Mouse (Mus musculus) gastrocnemius, postnatal 25 days (tissue): ENCODE measurements around the gene Glt28d2. TPM values are rescaled to one million over a fixed set of nuclear protein-coding genes. Genes with fewer than 3 reads are reported as not detected.

Experiments
- DNase-seq: peaks from one replicate; pipeline ENCODE4 v3.0.0; 2022
- total RNA-seq, 2 experiments: library from RNA; stranded (reverse); gene quantifications; 1 replicate in 1 of 2; 2 replicates in 1 of 2; pipeline ENCODE4 v1.2.3; 2021

The Glt28d2 gene
- total RNA-seq, 2 experiments from 2014 or later = 5.5 to 6.7 TPM

DNA sequence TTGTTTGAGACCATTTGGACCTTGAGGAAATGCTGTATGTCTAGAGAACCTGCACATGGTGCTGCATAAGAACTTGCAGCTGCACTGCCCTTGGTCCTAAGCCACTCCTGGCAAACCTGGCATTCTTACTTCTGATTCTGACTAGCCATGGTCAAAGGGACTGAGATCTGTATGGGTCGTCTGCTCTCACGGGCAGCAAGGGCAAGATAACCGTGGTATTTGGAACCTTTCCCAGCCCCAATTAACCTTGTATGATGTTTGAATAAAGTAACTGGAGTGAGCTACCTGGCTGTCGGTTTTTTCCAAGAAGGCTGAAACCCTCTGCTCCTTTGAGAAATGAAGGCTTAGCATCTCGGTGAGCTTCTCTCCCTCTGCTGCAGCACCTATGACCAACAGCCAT, 8.4 kb downstream of the Glt28d2 start:
- DNase-seq = no peak

DNA sequence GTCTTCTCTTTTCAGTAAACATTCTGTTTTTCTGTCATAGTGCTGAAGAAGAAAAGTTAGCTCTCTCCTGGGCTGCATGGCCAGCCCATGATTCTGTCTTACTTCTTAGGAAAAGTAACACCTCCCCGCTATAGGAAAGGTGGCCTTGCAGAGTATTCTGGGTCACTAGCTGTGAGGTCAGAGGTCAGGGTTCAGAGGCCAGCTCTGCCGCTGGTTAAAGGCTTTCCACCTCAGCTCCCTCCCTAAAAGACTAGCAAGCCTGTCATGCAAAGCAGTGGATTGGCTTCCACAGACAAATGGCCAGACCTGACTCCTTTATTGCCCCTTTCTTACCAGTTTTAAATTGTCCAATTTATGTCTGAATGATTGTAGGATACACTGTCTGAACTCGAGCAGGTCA, 23.3 kb downstream of the Glt28d2 start:
- no peak for DNase-seq

DNA sequence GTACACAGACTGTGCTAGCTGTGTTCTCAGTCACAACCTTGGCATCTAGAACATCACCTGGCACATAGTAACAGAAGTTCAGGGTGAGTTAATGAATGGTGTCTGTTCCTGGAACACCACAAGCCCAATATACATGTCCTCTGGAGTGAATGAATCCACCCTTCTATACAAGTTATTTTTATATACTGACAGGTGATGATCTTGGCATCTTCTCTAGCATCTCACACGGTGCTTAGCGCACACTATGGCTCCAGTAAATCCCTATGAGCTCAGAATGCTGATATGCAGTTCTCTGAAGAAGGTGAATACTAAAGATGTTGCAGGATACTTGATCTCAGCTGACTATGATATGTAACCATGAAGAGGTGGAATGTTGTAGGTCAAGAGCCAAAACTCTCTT, 24.4 kb downstream of the Glt28d2 start:
- DNase-seq = no peak

DNA sequence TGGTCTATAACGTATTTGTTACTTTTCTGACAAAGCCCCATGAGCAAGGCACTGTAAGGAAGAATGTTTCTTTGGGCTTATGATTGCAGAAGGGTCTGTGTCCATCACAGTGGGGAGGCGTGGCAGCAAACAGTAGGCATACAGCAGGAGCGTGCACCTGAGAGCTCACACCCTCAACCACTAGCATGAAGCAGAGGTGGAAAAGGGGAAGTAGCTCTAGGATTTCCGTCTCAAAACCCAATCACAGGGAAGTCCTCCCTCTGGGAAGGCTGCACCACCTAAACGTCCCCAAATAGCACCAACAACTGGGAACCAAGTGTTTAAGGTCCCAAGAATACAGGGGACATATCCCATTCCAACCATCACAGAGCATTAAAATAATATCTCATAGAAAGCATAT, 26.3 kb downstream of the Glt28d2 start:
- no peak for DNase-seq

DNA sequence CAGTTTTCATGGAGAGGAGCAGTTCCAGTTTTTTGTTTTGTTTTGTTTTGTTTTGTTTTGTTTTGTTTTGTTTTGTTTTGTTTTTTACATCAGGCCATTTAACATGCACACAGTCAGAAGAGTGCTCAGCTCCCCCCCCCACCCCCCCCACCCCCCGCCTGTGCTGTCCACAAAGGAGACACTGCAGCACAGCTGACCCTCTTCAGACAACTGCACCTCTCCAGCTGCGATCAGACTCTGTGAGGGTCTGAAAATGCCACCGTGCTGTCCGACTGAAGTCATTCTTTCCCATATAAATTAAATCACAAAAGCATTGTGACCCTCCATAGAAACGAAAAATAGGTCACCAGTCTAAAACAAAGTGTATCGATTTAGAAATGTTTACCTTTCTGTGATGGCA, 28.0 kb downstream of the Glt28d2 start:
- DNase-seq = no peak

DNA sequence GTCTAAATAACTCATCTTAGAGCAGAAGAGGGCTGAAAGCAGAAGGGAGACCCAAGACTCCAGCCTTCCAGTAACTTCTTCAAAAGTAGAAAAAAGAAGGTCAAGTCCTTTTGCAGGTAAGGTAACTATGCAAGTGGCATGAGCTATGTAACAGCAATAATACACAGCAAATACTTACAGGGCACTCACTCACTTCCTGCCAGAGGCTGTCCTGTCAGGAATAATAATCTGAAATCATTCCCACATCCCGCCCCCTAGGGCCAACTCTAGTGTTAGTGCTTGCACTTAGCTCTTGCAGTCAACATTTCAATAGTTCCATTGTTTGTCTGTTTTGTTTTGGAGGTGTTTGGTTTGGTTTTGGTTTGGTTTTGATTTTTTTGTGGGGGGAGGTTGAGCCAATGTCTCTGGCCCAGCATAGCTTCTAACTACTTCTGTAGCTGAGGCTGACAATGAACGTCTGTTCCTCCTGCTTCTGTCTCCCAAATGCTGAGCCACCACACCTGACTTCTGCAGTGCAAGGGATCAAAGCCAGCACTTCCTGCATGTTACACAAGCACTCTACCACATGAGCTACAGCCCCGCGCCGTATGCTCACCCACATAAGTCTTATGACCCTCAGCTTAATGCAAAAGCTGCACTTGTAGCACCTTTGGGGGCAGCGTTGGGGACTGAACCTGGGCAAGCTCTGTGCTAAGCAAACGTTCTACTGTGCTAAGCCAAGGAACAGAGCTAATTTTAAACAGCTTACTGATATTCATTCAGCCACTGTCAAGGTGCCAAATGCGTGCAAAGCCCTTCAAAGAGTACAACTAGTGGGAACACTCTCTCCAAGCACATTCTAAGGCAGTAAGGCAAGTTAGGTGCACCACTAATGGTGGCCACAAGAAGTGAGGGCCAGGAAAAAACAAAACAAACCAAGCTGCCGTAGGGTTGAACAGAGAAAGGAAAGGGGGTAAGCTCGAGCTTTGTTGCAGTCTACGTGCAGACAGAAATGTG, 28.9 kb downstream of the Glt28d2 start:
- DNase-seq = peak; percentile 63

DNA sequence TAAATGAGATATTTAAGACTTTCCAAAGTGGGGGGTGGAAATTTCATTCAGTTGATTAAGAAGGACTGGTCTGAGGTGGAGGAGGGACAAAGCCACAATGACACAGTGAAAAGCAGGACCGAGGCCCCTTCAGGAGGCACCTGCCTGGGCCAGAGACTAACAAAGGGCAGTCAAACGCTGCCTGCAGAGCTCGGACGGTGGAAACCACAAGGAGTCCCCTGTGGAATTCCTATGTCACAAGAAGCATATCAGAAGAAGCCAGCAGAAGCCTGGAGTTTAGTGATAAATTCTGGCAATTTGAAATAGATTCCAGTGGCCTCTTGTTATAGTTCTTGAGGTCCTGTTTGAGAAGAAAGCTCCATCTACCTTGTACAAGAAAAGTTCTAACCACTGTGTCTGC, 30.2 kb downstream of the Glt28d2 start:
- DNase-seq = no peak

DNA sequence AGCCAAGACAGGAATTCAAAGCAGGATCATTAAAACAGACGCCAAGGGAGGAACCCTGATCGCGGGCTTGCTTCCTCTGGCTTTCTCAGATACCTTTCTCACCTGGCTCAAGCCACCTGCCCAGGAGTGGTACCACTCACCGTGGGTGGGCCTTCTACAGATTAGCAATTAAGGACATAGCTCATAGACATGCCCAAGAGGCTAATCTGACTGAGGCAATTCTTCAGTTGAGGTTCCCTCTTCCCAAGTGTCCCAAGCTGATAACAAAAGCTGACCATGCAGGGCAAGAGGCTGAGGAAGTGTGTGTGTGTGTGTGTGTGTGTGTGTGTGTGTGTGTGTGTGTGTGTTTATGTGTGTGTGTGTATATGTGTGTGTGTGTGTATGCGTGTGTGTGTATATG, 31.4 kb downstream of the Glt28d2 start:
- DNase-seq = no peak

DNA sequence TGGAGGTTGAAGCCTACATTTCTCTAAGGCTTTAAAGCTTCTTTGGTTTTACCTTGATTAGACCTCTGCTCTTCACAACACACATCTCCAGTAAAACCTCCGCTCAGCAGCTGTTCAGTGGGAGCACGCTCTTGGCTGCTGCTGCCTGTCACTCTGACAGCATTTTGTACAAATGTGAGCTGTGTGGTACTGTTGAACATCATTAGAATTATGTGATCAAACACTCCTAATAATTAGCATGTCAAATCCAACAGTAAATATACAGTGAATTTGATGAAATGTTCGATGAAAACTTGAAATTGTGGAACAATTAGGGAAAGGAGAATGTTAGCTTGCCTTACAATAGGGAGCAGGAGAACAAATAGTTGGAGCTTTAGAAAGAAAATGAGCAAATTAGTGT, 32.3 kb downstream of the Glt28d2 start:
- no peak for DNase-seq

DNA sequence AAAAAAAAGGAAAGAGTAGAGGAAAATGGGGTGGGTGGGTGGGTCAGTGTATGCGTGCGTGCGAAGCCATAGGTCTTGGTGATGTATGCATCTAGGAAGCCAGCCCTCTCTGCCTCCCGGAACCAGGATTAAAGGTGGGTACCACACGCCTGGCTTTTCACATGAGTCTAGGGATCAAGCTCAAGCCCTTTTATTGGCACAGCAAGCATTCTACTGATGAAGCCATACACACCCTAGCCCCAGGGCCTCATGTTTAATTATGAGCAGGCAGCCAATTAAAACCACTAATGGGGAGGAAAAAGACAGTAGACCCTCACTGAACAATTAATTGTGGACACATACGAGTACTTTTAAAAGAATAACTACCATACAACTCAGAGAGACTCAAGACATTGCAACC, 33.2 kb downstream of the Glt28d2 start:
- DNase-seq = no peak

DNA sequence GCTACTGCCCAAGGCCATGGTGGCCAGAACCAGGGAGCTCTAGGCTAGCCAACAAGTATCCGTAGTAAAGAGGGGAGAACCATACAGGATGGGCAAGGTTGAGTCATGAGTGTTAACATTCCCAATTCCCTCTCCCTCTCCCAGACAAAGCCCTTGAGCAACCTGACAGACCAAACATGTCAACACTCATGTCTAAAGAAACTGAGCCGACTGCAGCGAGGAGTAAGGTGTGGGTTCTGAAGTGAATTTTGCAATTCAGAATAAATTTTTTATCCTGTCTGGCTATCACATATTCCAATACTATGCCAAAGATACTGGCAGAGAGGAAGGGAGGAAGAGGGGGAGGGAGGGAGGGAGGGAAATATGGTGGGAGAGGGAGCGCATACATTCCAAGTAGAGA, 33.6 kb downstream of the Glt28d2 start:
- DNase-seq = no peak

DNA sequence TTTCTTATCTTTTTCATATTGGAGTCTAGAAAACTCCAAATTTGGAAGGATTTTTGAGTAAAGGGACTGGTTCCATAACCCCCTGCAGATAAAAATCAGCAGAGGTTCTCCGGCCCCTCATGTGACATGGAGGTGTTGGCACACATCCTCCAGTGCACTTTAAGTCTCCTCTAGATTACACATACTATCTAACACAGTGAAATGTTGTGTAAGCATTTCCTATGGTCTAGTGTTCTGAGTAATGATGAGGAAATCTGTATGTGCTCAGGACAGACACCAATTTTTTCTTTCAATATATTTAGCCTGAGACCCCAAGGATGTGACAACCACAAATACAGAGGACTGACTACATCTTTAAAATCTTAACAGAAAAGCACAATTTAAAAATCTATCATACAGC, 37.2 kb downstream of the Glt28d2 start:
- DNase-seq = no peak

DNA sequence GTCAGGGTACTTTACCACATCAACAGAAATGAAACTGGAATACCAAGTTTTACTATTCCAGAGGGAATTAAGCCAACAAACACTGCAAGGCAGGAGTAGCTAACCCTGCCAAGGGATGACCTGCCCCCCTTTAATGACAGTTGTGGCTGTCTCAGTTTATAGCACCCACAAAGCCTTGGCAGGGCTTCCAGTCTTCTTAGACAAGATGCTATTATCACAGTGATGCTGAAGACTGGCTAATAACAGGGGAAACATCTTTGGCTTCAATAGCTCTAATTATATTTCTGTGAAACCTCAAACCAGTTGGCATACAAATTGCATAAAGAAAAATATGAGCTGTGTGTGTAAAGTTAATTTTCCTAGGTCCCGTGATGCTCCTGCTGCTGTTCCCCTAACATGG, 41.0 kb downstream of the Glt28d2 start:
- DNase-seq = no peak

DNA sequence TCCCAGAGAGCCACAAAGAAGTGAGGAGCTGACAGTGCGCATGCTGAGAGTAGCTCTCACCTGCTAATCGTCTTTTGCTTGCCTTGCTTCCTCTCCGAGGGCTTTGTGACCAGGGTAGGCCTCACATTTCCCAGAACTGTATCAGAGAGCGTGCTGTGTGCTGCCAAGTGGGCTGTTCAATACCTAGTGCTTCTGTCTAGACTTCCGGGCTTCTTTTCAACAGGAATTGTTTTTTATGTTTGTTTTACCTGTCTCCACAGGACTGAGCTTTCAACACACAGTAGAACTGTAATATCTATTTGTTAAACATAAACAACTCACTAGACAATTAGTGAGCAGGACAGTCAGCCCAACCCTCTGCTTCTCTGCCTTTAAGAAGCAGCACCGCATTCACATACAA, 42.0 kb downstream of the Glt28d2 start:
- no peak for DNase-seq

DNA sequence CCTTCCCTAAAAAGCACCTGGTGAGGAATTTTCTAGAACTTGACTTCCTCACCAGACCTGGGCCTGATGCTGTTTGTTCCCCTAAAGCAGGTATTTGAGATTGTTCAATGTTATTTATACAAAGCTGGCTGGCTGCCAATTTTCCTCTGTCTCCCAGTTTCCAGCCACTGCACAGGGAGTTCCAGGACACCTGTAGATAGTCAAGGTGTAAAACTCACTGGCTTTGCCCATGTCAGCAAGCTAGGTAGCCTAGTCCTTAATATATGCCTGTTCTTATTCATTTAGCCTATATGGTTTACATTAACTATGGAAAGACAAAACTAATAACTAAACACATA, 44.5 kb downstream of the Glt28d2 start:
- DNase-seq = no peak

DNA sequence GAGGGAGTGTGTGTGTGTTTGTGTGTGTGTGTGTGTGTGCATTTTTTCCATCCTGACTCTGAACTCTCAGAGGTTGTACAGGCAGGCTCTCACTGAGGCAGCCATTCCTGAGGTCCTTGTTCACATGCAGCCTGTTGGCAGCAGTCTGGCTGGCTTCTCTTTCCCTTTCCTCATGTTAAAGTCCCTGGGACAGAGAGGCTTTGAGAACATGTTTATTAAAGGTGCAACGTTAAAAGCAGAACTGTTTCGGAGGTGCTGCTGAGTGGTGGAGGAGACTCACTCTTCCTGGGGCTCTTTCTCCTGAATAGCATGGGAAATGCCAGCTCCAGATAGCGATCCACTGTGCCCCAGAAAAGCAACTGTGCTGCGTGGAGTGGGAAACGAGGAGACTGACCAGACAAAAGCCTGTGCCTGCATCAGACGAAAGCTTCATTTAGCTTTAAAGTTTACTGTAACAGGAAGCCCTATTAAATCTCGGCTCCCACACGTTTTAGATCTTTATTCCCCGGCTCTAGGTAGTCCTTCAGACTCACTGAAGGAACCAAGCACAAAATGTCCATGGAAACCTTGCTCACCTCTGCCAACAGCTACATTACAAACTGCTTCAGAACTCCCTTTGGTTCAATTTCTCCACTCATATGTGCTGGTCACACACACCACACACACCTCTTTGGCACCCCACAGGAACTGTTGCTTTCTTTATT, 45.0 kb downstream of the Glt28d2 start:
- DNase-seq = no peak

DNA sequence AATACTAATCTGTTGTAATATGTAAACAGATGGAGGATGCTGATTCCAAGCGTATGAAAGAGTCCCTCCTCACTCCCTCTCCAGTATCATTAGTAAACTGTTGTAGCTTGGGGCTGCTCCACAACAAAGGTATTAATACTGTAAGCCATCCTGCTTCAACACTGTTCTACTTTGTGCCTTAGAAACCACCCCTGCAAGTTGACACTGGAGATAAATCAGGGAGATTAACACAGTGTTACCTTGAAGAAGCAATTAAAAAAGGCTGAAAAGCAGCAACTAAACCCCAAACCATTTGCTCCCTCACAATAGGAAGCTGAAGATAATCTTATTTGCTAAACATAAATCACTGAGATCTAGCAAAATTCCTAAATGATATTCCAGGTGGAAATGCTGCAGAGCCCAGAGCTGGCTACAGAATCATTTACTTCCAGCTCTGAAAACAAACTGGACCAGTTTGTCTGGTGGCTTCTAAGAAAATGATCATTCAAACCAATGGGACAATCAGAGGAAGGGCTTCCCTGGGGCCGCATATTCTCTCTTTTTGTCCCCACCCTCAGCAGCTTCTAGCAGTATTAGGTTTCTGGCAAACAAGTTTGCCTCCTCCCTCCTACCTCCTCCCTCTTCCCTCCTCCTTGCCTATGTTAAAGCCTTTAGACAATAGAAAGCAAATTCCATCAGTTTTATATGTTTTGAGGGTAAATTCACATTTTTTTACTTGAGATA, 45.7 kb downstream of the Glt28d2 start:
- no peak for DNase-seq

DNA sequence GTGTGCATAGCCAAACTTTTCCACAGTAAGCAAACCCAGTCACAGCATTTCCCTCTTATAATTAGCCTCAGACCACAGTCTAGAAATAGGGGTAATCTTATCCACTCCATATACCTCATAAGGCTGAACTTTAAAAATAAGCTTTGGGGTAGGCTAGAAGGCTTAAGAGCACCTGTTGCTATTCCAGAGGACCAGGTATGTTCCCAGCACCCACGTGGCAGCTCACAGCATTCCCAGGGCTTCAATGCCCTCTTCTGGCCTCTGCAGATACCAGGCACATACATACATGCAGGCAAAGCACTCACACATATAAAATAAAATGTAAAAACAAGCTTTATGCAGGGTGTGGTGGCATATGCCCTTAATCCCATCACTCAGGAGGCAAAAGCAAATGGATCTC, 53.7 kb downstream of the Glt28d2 start:
- DNase-seq = no peak

DNA sequence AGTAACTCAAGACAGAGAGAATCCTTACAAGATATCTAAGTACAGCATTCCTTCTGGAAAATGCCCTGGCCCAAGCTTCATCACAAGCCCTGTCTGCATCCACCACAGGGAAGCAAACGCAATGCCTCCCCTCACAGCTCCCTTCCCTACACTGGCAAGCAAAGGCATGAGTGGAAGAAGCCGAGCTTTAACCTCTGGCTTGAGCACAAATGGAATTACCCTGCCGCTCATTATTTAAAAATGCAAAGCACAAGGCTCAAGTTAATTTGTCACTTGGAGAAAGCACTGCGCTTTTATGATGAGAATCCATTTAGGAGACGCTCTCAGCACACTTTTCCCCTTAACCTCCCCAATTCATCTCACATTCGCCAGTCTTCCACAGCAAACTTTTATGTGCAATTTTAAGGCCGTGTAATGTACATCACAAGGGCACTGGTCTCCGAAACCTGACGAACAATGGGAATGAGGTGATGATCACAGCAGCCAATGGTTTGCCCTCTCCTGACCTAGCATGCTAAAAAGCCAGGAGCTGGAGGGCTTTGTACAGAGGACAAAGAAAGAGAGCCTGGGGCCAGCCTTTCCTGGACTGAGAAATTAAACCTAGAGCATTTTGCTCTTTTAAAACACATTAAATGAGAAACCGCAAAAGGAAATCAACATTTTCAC, 54.7 kb downstream of the Glt28d2 start:
- DNase-seq = no peak

DNA sequence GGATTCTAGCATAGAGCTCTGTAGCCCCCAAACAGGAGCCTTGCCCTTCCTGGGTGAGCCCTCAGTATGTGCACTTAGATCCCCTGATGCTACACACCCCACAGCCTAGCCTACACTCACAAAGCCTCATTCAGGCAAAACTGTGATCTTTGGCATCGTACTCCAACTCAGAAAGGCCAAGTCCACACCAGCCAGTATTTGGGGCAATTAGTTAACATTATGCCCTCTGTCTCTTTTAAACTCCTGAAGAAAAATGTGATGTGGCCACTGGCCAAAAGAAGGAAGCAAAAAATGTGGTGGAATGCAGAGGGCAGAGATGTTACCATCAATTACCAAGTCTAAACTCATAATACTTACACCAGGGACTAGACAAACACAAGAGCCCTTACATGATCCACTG, 55.5 kb downstream of the Glt28d2 start:
- DNase-seq = no peak

DNA sequence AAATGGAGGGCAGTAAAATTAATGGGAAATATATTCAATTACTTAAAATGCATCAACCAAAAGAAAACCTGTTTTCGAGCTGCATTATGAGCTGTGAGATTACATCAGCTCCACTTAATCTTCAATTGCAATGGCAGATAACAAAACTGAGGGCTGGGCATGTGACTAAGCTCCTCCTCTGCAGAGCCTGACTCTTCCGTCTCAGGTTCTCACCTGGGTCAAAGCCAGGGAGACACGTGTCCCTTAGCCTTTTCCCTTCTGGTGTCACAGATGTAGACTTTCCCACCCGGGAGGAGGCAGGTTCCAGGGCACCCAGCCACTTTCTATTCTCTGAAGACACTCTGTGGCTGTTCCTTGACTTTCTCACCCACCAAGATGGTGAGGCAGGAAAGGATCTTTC, 58.3 kb downstream of the Glt28d2 start:
- peak; percentile 31 for DNase-seq

DNA sequence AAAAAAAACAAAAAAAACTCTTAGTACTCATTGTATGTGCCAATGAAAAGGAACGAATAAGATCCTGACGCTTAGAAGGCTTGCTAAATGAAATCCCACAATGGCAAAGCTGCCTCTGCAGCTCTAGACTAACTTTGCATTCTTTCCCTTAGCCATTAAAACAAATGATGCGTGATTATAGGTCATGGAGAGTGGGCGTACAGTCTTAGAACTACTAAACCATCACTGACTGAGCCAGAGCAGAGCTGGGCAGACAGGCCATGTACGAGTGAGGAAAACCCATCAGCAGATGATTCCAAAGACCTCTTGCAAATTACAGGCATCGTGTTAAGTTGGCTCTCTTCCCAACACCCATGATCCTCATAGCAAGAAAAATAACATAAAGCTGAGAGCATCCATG, 59.5 kb downstream of the Glt28d2 start:
- DNase-seq = no peak

DNA sequence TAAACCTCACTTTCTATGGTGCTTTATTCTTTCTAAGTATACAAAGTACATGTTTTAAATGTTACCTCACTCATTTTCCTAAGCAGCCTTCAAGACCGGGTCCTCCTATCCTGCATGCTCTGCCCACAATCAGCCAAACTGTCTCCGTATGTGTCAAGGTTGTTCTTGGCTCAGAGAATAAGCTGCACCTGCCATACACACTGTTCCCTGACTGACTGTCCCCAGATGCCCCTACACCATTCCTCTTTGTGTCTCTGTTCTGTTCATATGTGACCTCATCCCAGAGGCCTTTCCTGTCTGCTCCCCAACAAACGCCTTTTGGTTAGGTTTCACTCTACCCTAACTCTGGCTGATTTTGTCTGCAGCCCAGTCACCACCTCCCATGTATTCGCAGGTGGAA, 60.0 kb downstream of the Glt28d2 start:
- DNase-seq = no peak
